Mouse (Mus musculus) neural tube, embryonic 12.5 days (tissue): ENCODE results near the gene Chn2. TPM values are rescaled to one million over a fixed set of nuclear protein-coding genes. Genes with fewer than 3 reads are reported as not detected.

ENCODE experiments used
- ATAC-seq: fragments of 200-750 bp; cut with Nextera tagmentation; 2 replicates; pipeline ENCODE4 v1.8.0; 2017; ENCODE audit warnings: low read depth, mild to moderate bottlenecking, moderate TSS enrichment, moderate library complexity; ENCODE audit not compliant: low FRiP score
- H3K27ac ChIP-seq: fragments of 300-500 bp; sonication (generic); 2 replicates; pipeline ENCODE4 v1.5.1; 2016
- H3K27me3 ChIP-seq: fragments of 300-500 bp; sonication (generic); replicated peaks from 2 replicates; pipeline ENCODE4 v1.6.1; 2016; ENCODE audit warnings: mild to moderate bottlenecking
- H3K36me3 ChIP-seq: fragments of 300-500 bp; sonication (generic); 2 replicates; pipeline ENCODE4 v1.6.1; 2016; ENCODE audit warnings: mild to moderate bottlenecking
- H3K4me1 ChIP-seq: fragments of 300-500 bp; sonication (generic); 2 replicates; pipeline ENCODE4 v1.6.1; 2016
- H3K4me2 ChIP-seq: fragments of 300-500 bp; sonication (generic); replicated peaks from 2 replicates; pipeline ENCODE4 v1.6.1; 2016; ENCODE audit warnings: mild to moderate bottlenecking
- H3K4me3 ChIP-seq: fragments of 300-500 bp; sonication (generic); 2 replicates; pipeline ENCODE4 v1.5.1; 2016
- H3K9ac ChIP-seq: fragments of 300-500 bp; sonication (generic); 2 replicates; pipeline ENCODE4 v1.6.1; 2016; ENCODE audit warnings: mild to moderate bottlenecking
- H3K9me3 ChIP-seq: fragments of 300-500 bp; sonication (generic); 2 replicates; pipeline ENCODE4 v1.6.1; 2016; ENCODE audit warnings: mild to moderate bottlenecking
- WGBS: fragments of 180-500 bp; shearing (Covaris S2); methylation state at CpG from one replicate; pipeline ENCODE4 v1.1.7; 2016; 5-methylcytosine and 5-hydroxymethylcytosine counted together
- polyA plus RNA-seq: library from polyadenylated mRNA; unstranded; fragments of >200 nt; fragmentation: Nextera tagmentation; extraction: Ambion mirVana; gene quantifications from 2 replicates; pipeline ENCODE4 v1.2.1, GENCODE M21; 2016

The Chn2 gene
- polyA plus RNA-seq, 1 experiment from 2014 or later = 24.3 TPM

DNA sequence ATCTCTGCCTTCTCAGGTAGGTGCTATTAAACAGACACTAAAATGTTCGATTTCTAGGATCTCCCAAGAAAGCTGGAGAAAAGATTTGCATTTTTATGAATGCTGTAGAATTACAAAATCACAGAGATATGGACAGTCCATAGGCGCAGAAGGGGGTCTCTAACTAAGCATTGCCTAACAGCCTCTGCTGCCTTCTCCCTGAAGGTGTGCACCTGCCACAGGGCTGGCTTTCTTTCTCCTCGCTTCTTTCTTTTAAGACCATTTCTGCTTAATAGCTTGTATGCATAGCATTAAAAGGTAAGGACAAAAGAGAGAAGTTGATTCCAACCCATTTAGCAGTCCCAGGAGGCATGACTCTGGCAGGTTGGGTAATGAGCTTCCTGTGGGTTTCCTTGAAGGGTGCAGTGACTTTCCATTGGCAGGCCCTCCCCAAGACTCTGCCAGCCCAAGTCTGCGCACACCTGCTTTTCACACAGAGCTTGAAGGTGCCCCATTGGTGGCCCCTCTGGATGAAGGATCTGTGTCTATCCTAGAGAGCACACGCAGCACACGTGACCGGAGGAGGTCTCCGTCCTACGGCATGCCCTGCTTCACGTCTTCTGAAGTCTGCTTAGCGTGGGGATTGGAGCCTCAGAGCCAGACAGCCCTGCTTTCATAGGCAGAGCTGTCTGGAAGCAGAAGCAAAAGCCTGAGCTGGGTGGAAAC, 87.8 kb downstream of the Chn2 start:
- Histone ChIP-seq H3K4me2 (no peak overlapping the region), H3K4me1 (no peaks in the 10 kb centered on the region), H3K27ac (no peak overlapping the region), H3K27me3 (no peaks in the 10 kb centered on the region), H3K36me3 (no peaks in the 10 kb centered on the region), H3K9me3 (no peaks in the 10 kb centered on the region), H3K9ac (no peak overlapping the region), H3K4me3 (no peak overlapping the region)
- WGBS = 90% methylated on average over 11 of the region's 11 CpGs
- ATAC-seq = no peak

- H3K4me2 ChIP-seq = no peak overlapping the region
- no peaks in the 10 kb centered on the region for H3K9me3 ChIP-seq
- H3K27ac ChIP-seq = no peak overlapping the region
- no peak for ATAC-seq
- H3K4me3 ChIP-seq = no peak overlapping the region
- H3K36me3 ChIP-seq = no peaks in the 10 kb centered on the region
- WGBS = 90% methylated on average over 1 of the region's 1 CpGs
- H3K27me3 ChIP-seq = no peaks in the 10 kb centered on the region
- H3K4me1 ChIP-seq = 0 out of 2 replicates have a peak, but pooled peaks cover 2% of the 10 kb centered on the region
- H3K9ac ChIP-seq = no peak overlapping the region
Observed at GRCm38 (mm10) chr6:54128702-54129101, 89.3 kb downstream of the Chn2 start.

DNA sequence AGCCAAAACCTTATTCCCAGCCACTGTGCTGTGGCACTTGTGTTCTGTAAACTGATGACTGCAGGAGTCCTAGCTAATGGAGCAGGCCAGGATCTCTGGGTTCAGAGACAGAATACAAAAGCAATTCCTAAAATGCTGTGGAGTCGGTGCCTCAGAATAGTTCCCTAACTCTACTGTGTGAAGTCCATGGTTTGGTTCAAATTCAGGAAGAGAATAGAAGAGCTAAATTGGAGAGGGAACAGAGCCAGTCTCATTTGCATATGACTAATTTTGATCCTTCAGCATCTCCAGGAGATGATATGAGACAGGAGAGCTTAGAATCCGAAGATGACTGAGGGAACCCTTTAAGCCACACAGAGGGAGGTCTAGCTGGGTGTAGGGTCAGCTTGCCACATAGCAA, 90.2 kb downstream of the Chn2 start:
- Histone ChIP-seq H3K27ac (no peak overlapping the region), H3K36me3 (no peaks in the 10 kb centered on the region), H3K4me1 (0 out of 2 replicates have a peak, but pooled peaks cover 5% of the 10 kb centered on the region), H3K4me3 (no peak overlapping the region), H3K4me2 (no peak overlapping the region), H3K9ac (no peak overlapping the region), H3K9me3 (no peaks in the 10 kb centered on the region), H3K27me3 (no peaks in the 10 kb centered on the region)
- ATAC-seq = no peak
- WGBS = 76% methylated on average over 2 of the region's 2 CpGs

DNA sequence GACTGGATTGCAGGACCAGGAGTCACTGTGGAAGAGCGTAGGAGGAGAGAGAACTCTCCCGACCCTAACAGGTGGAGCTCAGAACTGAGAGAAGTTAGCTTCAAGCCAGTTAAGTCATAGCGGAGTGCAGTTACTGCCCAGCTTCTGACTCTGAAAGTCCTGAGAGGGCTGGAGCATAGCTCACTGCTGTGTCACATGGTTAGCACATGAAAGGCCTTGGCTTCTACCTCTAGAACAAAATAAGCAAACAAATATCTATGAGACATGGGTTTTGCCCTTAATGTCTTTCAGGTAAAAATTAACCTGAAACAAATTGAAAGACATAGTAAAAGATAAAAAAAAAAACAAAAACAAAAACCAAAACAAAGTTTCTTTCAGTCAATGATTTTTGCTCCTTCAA, 91.5 kb downstream of the Chn2 start:
- Histone ChIP-seq H3K4me1 (0 out of 2 replicates have a peak, but pooled peaks cover 5% of the 10 kb centered on the region), H3K4me2 (no peak overlapping the region), H3K4me3 (no peak overlapping the region), H3K27ac (no peak overlapping the region), H3K27me3 (no peaks in the 10 kb centered on the region), H3K9ac (no peak overlapping the region), H3K9me3 (no peaks in the 10 kb centered on the region), H3K36me3 (no peaks in the 10 kb centered on the region)
- no peak for ATAC-seq
- WGBS = 84% methylated on average over 3 of the region's 3 CpGs

- Histone ChIP-seq H3K4me2 (no peak overlapping the region), H3K9me3 (no peaks in the 10 kb centered on the region), H3K4me3 (no peak overlapping the region), H3K27me3 (no peaks in the 10 kb centered on the region), H3K36me3 (no peaks in the 10 kb centered on the region), H3K4me1 (0 out of 2 replicates have a peak, but pooled peaks cover 5% of the 10 kb centered on the region), H3K9ac (no peak overlapping the region), H3K27ac (no peak overlapping the region)
- ATAC-seq = no peak
- 94% methylated on average over 1 of the region's 1 CpGs for WGBS
Observed at GRCm38 (mm10) chr6:54132576-54132975, 93.2 kb downstream of the Chn2 start.

DNA sequence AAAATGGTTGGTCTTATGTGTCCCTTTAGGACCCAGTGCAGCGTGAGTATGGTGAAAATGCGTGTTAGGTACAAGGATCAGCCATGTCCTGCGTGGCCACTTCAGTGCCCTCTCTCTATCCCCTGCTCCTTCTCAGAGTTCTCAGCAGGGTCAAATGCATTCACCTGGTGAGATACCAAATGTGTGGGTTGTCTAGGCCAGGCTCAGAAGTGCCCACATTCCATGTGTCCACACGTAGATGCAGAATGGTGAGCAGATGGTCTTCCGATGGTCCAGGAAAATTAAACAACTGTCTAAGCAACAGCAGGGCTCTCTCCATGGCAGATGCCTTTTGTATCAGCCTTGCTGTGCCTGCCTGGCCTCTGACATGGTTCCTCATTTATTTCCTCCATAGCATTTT, 93.9 kb downstream of the Chn2 start:
- 61% methylated on average over 5 of the region's 5 CpGs for WGBS
- no peak overlapping the region for H3K4me2 ChIP-seq
- no peak for ATAC-seq
- no peak overlapping the region for H3K9ac ChIP-seq
- H3K4me1 ChIP-seq = 0 out of 2 replicates have a peak, but pooled peaks cover 5% of the 10 kb centered on the region
- no peaks in the 10 kb centered on the region for H3K27me3 ChIP-seq
- H3K36me3 ChIP-seq = no peaks in the 10 kb centered on the region
- no peaks in the 10 kb centered on the region for H3K9me3 ChIP-seq
- no peak overlapping the region for H3K27ac ChIP-seq
- H3K4me3 ChIP-seq = no peak overlapping the region

DNA sequence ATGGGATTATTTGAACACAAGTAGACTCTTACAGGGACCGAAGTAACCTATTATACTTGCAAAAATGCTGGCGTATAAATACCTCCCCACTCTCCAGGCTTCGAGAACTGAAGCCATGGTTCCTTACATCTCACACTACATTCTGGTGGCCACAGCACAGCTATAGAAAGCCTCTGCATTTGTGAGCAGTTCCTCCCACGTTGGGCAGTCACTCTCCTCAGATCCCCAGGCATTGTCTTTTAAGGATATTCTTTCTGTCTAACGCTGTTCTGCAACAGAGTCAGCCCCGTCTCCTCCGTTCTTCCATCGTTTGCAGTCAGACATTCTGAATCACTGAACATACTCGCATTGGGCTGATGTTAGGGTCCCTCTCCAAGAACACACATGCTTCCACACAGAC, 98.8 kb downstream of the Chn2 start:
- Histone ChIP-seq H3K27me3 (no peaks in the 10 kb centered on the region), H3K9me3 (no peaks in the 10 kb centered on the region), H3K36me3 (no peaks in the 10 kb centered on the region), H3K27ac (no peak overlapping the region), H3K9ac (no peak overlapping the region), H3K4me2 (no peak overlapping the region), H3K4me1 (0 out of 2 replicates have a peak, but pooled peaks cover 5% of the 10 kb centered on the region), H3K4me3 (no peak overlapping the region)
- 89% methylated on average over 9 of the region's 9 CpGs for WGBS
- no peak for ATAC-seq

DNA sequence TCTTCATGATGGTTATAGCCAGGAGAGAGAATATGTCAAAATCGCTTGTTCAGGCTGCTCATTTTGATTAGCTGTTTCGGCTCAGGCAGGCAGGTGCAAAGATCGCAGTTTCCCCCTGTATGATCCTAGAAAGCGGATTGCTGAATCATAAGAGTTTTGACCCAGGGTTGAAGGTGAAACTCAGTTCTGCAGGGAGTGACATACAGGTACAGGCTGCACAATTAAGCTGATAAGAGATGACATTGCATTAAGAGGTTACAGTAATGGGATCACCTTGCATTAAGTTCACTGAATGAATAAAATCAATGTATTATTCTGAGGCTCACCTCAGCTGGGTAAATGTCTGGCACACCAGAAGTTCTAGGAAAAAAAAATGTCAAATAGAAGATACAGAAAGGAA, 101.1 kb downstream of the Chn2 start:
- no peaks in the 10 kb centered on the region for H3K27me3 ChIP-seq
- no peak overlapping the region for H3K4me3 ChIP-seq
- H3K9me3 ChIP-seq = no peaks in the 10 kb centered on the region
- H3K36me3 ChIP-seq = no peaks in the 10 kb centered on the region
- ATAC-seq = no peak
- no peak overlapping the region for H3K4me2 ChIP-seq
- no peaks in the 10 kb centered on the region for H3K4me1 ChIP-seq
- H3K9ac ChIP-seq = no peak overlapping the region
- H3K27ac ChIP-seq = no peak overlapping the region
- WGBS = 87% methylated on average over 4 of the region's 4 CpGs

- Histone ChIP-seq H3K4me2 (no peak overlapping the region), H3K4me3 (no peak overlapping the region), H3K9ac (no peak overlapping the region), H3K9me3 (no peaks in the 10 kb centered on the region), H3K36me3 (no peaks in the 10 kb centered on the region), H3K27ac (no peak overlapping the region), H3K27me3 (no peaks in the 10 kb centered on the region), H3K4me1 (no peaks in the 10 kb centered on the region)
- WGBS = 81% methylated on average over 3 of the region's 3 CpGs
- no peak for ATAC-seq
Observed at GRCm38 (mm10) chr6:54141165-54141564, 101.8 kb downstream of the Chn2 start.

- no peaks in the 10 kb centered on the region for H3K36me3 ChIP-seq
- no peaks in the 10 kb centered on the region for H3K9me3 ChIP-seq
- ATAC-seq = no peak
- H3K27ac ChIP-seq = no peak overlapping the region
- H3K4me2 ChIP-seq = no peak overlapping the region
- H3K4me3 ChIP-seq = no peak overlapping the region
- H3K9ac ChIP-seq = no peak overlapping the region
- H3K4me1 ChIP-seq = no peaks in the 10 kb centered on the region
- H3K27me3 ChIP-seq = no peaks in the 10 kb centered on the region
- WGBS = 75% methylated on average over 11 of the region's 11 CpGs
Observed at GRCm38 (mm10) chr6:54142848-54143651, 103.7 kb downstream of the Chn2 start.

DNA sequence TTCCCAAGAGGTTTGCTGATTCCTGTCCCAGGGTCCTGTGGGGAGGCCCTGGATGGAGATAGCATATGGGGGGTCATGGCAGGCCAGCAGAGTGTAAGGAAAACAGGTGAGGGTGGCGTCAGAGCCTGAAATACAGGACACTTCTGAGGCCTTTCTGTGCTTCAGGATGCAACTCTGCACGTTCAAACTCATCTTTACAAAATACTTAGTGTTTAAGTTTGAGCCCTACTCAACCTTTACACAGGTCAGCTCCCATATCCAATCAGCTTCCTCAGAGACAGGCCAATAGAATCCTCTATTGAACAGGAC, 104.3 kb downstream of the Chn2 start:
- Histone ChIP-seq H3K4me1 (no peaks in the 10 kb centered on the region), H3K27ac (no peak overlapping the region), H3K4me2 (no peak overlapping the region), H3K9me3 (no peaks in the 10 kb centered on the region), H3K9ac (no peak overlapping the region), H3K27me3 (no peaks in the 10 kb centered on the region), H3K36me3 (no peaks in the 10 kb centered on the region), H3K4me3 (no peak overlapping the region)
- ATAC-seq = no peak
- 90% methylated on average over 2 of the region's 2 CpGs for WGBS

DNA sequence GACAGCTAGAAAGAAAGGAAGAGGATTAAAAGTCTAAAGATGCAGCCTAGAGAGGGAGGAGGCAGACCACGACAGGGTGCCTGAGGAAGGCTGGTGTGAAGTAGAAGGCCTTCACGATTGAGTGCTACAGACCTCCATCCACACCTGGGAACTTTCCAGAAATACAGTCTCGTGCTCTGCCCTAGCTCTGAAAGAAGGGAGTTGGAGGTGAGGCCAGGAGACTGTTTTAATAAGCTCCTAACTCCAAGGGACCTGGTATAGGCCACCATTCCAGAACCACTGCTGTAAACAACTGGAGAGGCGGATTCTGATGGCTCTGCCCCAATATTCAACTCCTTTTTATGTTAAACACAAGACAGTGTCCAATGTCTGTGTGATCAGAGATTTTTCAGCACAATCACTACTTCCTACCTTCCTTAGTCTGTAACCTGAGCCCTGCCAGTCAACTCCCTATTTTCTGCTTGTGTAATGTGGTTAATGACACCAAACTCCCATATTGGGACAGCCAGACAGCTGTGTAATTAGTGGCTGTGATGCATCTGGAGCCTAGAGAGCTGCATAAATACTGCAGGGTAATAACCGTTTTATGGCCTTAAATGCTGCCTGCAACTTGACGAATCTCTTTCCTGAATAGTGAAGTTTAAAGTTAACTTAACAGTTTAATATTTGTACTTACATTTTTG, 109.6 kb downstream of the Chn2 start:
- ATAC-seq = no peak
- Histone ChIP-seq H3K4me1 (0 out of 2 replicates have a peak, but pooled peaks cover 6% of the 10 kb centered on the region), H3K27me3 (no peaks in the 10 kb centered on the region), H3K9me3 (no peaks in the 10 kb centered on the region), H3K36me3 (no peaks in the 10 kb centered on the region), H3K27ac (no peak overlapping the region), H3K9ac (no peak overlapping the region), H3K4me3 (no peak overlapping the region), H3K4me2 (no peak overlapping the region)
- 50% methylated on average over 6 of the region's 6 CpGs for WGBS
